Mouse (Mus musculus) liver, embryonic 14.5 days (tissue): ENCODE data around the gene Mogs. TPM values are rescaled to one million over a fixed set of nuclear protein-coding genes. Genes with fewer than 3 reads are reported as not detected.

Source experiments
- ATAC-seq: fragments of 200-750 bp; cut with Nextera tagmentation; 2 replicates; pipeline ENCODE4 v1.8.0; 2017; ENCODE audit warnings: moderate number of reproducible peaks, mild to moderate bottlenecking, moderate library complexity; ENCODE audit not compliant: insufficient read depth
- DNase-seq, 3 experiments: peaks; one replicate each; pipeline ENCODE4 v3.0.0-alpha.2; 2012 to 2013; ENCODE audit warnings: low read depth in 3 of 3, low spot score in 3 of 3
- H3K27ac ChIP-seq: fragments of 300-500 bp; sonication (generic); 2 replicates; pipeline ENCODE4 v1.5.1; 2014; ENCODE audit warnings: moderate library complexity, mild to moderate bottlenecking, control low read depth, inconsistent platforms
- H3K27me3 ChIP-seq: fragments of 300-500 bp; sonication (generic); 2 replicates; pipeline ENCODE4 v1.6.1; 2014; ENCODE audit warnings: mild to moderate bottlenecking, low read length, moderate library complexity; ENCODE audit not compliant: control insufficient read depth, insufficient read depth
- H3K36me3 ChIP-seq: fragments of 300-500 bp; sonication (generic); replicated peaks from 2 replicates; pipeline ENCODE4 v1.6.1; 2014; ENCODE audit warnings: low read depth; ENCODE audit not compliant: control insufficient read depth, insufficient read depth
- H3K4me1 ChIP-seq, 2 experiments: fragments of 200-500 bp in 1 of 2; fragments of 300-500 bp in 1 of 2; sonication (generic) in 1 of 2; replicated peaks; 2 replicates each; pipeline ENCODE4 v1.6.1; 2012 to 2014; ENCODE audit warnings: antibody characterized with exemption in 1 of 2, inconsistent platforms in 1 of 2, low read length in 1 of 2; ENCODE audit not compliant: control insufficient read depth in 2 of 2, insufficient read depth in 2 of 2
- H3K4me2 ChIP-seq: fragments of 300-500 bp; sonication (generic); 2 replicates; pipeline ENCODE4 v1.6.1; 2014; ENCODE audit warnings: low read depth, mild to moderate bottlenecking, control low read depth, moderate library complexity
- H3K4me3 ChIP-seq, 2 experiments: fragments of 200-500 bp in 1 of 2; fragments of 300-500 bp in 1 of 2; sonication (generic) in 1 of 2; 2 replicates each; pipeline ENCODE4 v1.5.1; 2012 to 2014; ENCODE audit warnings: low read depth in 2 of 2, low read length in 2 of 2, mild to moderate bottlenecking in 2 of 2, control low read depth in 1 of 2, inconsistent platforms in 1 of 2, moderate library complexity in 1 of 2; ENCODE audit not compliant: insufficient read depth in 1 of 2
- H3K9ac ChIP-seq: fragments of 300-500 bp; sonication (generic); replicated peaks from 2 replicates; pipeline ENCODE4 v1.6.1; 2014; ENCODE audit warnings: mild to moderate bottlenecking, control low read depth, moderate library complexity
- H3K9me3 ChIP-seq: fragments of 300-500 bp; sonication (generic); 2 replicates; pipeline ENCODE4 v1.6.1; 2016; ENCODE audit warnings: low read length, mixed read lengths; ENCODE audit not compliant: control insufficient read depth
- CTCF ChIP-seq: IDR thresholded peaks from 2 replicates; pipeline ENCODE4 v1.5.1; 2016; ENCODE audit warnings: antibody characterized with exemption, low read depth, control low read depth
- EP300 ChIP-seq: IDR thresholded peaks from 2 replicates; pipeline ENCODE4 v1.6.1; 2016; ENCODE audit warnings: antibody characterized with exemption, low read depth
- WGBS: fragments of 180-500 bp; shearing (Covaris S2); extraction: QIAGEN DNeasy Blood & Tissue Kit; methylation state at CpG from one replicate; pipeline ENCODE4 v1.1.7; 2014; ENCODE audit not compliant: insufficient replicate concordance; 5-methylcytosine and 5-hydroxymethylcytosine counted together
- polyA plus RNA-seq, 2 experiments: library from polyadenylated mRNA; depleted of rRNA in 1 of 2; stranded (reverse) in 1 of 2; unstranded in 1 of 2; fragments of >200 nt; fragmentation: Nextera tagmentation in 1 of 2; extraction: Ambion mirVana in 1 of 2; gene quantifications; 2 replicates each; pipeline versions ENCODE4 v1.2.1 to v1.2.3; 2012 to 2014

Gene Mogs
- polyA plus RNA-seq, 2 experiments: 28.2 to 36.9 TPM

DNA sequence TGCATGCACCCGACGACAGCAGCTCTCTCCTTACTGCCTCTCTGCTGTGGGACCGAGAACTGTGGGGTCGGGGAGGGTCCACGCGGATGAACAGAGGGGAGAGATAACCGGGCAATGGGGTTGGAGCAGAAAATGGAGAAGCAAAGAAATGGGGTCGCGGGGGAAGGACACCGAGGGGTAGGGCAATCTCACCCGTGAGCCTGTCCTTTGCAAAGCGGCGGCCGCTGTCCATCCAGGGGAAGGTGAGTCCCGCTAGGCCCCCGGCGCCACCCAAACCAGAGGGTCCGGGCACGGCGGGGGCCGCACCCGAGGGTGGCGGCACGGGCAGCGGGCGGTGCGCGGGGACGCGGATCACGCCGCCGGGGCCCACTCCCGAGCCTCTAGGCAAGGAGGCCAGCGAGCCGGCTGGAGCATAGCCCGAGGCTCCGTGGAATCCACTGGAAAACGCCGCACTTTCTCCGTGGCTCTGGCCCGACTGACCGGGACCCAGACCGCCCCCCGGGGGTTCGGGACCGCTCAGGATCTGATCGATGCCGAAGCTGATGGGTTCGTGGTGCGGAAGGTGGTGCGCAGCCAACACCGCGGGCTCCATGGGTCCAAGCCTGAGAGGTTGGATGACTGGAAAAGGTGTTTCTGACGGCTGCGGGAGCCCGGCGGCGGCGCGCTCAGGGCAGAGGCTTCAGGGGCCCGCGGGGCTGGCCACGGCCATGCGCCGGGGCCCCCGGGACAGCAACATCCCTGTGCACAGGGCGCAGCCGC lies 45.6 kb upstream of the Mogs start:
- H3K36me3 ChIP-seq: no peaks in the 10 kb centered on the region
- no peak overlapping the region for H3K9ac ChIP-seq
- WGBS: 2% methylated on average over 69 of the region's 69 CpGs
- no peaks in the 10 kb centered on the region for H3K9me3 ChIP-seq
- H3K4me2 ChIP-seq: no peak overlapping the region; the same call in 1 of the 2 replicates
- peaks cover 98% of the 10 kb centered on the region for H3K27me3 ChIP-seq
- ATAC-seq: no peak
- DNase-seq: no peak
- TF ChIP-seq EP300: no peak
- no peak for TF ChIP-seq CTCF
- H3K27ac ChIP-seq: no peak overlapping the region
- no peaks in the 10 kb centered on the region for H3K4me1 ChIP-seq
- H3K4me3 ChIP-seq: peak overlapping the region in 1 of 2 experiments; percentile 3; a peak in 1 of 4 replicates

DNA sequence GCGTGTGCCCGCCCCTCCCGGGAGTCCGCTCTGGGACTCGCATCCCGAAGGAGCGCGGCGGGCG lies 45.2 kb upstream of the Mogs start, which contains the start of gene Tlx2:
Gene Tlx2 (minus strand): TSS at position 47 of the 64 bp plus-strand sequence.
- Histone ChIP-seq H3K36me3 (no peaks in the 10 kb centered on the region), H3K27ac (no peak within 1 kb of the TSS), H3K9me3 (no peaks in the 10 kb centered on the region), H3K4me2 (peak within 1 kb of the TSS; percentile 8; the same call in 1 of the 2 replicates), H3K27me3 (peaks cover 96% of the 10 kb centered on the region), H3K4me1 (no peaks in the 10 kb centered on the region), H3K4me3 (peak within 1 kb of the TSS in 1 of 2 experiments; percentile 16; a peak in 1 of 4 replicates), H3K9ac (no peak within 1 kb of the TSS)
- WGBS: 1% methylated on average over 10 of the region's 10 CpGs
- TF ChIP-seq EP300 (no peak), CTCF (no peak)
- ATAC-seq (no peak), DNase-seq (no peak)

DNA sequence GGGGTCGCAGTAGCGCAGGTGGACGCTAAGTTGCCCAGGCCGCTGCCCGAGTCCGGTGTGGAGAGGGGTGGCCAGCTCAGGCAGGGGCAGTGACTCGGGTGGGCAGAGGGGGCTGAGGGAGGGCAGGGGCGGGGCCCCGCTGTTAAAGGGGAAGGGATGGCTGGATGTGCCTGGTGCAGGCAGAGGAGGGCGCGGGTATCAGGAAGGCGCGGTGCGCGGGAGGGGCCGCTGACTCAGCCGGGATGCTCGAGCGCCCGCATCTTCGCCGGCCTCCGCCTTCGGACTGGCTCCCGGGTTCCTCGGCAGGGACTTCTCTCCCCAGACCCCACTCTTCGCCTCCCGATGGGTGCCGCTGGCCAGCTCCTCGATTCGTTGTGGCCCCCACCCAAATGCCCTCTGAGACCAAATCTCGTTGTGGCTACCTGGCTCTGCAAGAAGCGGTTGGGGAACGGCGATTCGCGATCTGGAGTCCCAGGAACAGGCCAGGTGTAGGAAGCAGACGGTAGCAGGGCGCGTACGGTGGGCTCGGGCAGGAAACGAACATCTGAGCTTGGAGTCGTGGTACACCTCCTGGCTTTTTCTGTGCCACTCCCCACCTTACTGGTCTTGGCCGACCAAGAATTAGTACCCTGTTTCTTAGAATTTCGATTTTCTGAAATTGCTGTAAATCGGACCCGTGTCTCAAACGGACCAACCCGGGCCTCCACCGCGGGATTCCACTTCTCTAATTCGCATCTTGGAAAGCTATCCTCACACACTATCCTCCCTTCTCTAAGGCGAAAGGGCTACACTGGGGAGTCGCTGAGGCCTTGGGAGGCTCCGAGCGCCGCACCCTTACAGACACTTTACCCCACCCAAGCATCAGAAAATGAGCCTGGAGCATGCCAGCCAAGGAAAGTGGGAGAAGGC lies 44.7 kb upstream of the Mogs start:
- no peaks in the 10 kb centered on the region for H3K4me1 ChIP-seq
- H3K9me3 ChIP-seq: no peaks in the 10 kb centered on the region
- peak overlapping the region in 1 of 2 experiments; percentile 16; a peak in 1 of 4 replicates for H3K4me3 ChIP-seq
- no peak overlapping the region for H3K9ac ChIP-seq
- H3K4me2 ChIP-seq: peak overlapping the region; percentile 8; the same call in 1 of the 2 replicates
- ATAC-seq (no peak), DNase-seq (no peak)
- WGBS: 2% methylated on average over 58 of the region's 58 CpGs
- TF ChIP-seq CTCF (no peak), EP300 (no peak)
- peaks cover 96% of the 10 kb centered on the region for H3K27me3 ChIP-seq
- H3K27ac ChIP-seq: no peak overlapping the region
- no peaks in the 10 kb centered on the region for H3K36me3 ChIP-seq

GRCm38 (mm10) chr6:83071220-83071619 lies 44.1 kb upstream of the Mogs start:
- peaks cover 95% of the 10 kb centered on the region for H3K27me3 ChIP-seq

DNA sequence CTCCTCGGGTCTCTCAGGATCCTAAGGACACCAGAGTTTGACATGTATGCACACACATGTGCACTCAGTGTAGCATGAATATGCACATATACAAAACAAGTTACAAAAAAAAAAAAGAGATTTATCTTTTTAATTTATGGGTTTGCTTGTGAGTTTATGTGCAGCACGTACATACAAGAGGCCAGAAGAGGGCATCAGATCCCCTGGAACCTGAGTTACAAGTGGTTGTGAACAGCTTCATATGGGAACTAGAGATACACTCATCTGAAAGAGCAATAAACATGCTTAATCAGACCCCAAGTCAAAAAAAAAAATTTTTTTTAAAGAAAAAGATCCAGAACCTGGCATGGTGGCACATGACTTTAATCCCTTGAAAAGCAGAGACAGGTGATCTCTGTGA lies 40.3 kb upstream of the Mogs start:
- TF ChIP-seq CTCF (peak; percentile 46; the same call in 1 of the 2 replicates), EP300 (no peak)
- Histone ChIP-seq H3K27ac (no peak overlapping the region), H3K27me3 (peaks cover 63% of the 10 kb centered on the region), H3K4me1 (peaks cover 8% of the 10 kb centered on the region in 2 experiments), H3K9ac (no peak overlapping the region), H3K4me2 (no peak overlapping the region), H3K9me3 (no peaks in the 10 kb centered on the region), H3K36me3 (peaks cover 2% of the 10 kb centered on the region; the same call in 1 of the 2 replicates), H3K4me3 (no peak overlapping the region)
- 7% methylated on average over 2 of the region's 2 CpGs for WGBS
- ATAC-seq (no peak), DNase-seq (no peak)

More at GRCm38 (mm10) chr6:83071220-83071619, 44.1 kb upstream of the Mogs start:
- whole genome bisulfite sequencing: 1% methylated on average over 24 of the region's 24 CpGs
- Histone ChIP-seq H3K36me3 (no peaks in the 10 kb centered on the region), H3K9me3 (no peaks in the 10 kb centered on the region), H3K4me3 (peak overlapping the region in 1 of 2 experiments; percentile 16; a peak in 1 of 4 replicates), H3K9ac (no peak overlapping the region), H3K4me1 (no peaks in the 10 kb centered on the region), H3K4me2 (0 out of 2 replicates have a peak overlapping the region, but pooled peaks have one; percentile 8), H3K27ac (no peak overlapping the region)
- ATAC-seq: no peak
- DNase-seq: no peak
- TF ChIP-seq CTCF: no peak
- TF ChIP-seq EP300: no peak
